Mouse (Mus musculus) cerebellum, postnatal 25 days (tissue): Measurements from ENCODE around the gene Elmsan1.

ENCODE experiments used
- DNase-seq, 2 experiments: peaks; one replicate each; pipeline ENCODE4 v3.0.0; 2021; ENCODE audit warnings: mixed read lengths in 2 of 2

Elmsan1 gene

GRCm38 (mm10) chr12:84174871-84175270 lies 43.8 kb downstream of the Elmsan1 start:
- DNase-seq = no peak

GRCm38 (mm10) chr12:84174190-84174811 lies 44.4 kb downstream of the Elmsan1 start:
- DNase-seq = peak; percentile 59 to 71

- DNase-seq = peak in 1 of 2 experiments; percentile 51
Observed at GRCm38 (mm10) chr12:84173309-84173915, 45.3 kb downstream of the Elmsan1 start.

- peak; percentile 71 to 73 for DNase-seq
Observed at GRCm38 (mm10) chr12:84172862-84173261, 45.8 kb downstream of the Elmsan1 start.

GRCm38 (mm10) chr12:84172216-84172615 lies 46.5 kb downstream of the Elmsan1 start:
- no peak for DNase-seq

- no peak for DNase-seq
Observed at GRCm38 (mm10) chr12:84170610-84171009, 48.1 kb downstream of the Elmsan1 start.

- no peak for DNase-seq
Observed at GRCm38 (mm10) chr12:84165631-84166373, 52.9 kb downstream of the Elmsan1 start.

DNA sequence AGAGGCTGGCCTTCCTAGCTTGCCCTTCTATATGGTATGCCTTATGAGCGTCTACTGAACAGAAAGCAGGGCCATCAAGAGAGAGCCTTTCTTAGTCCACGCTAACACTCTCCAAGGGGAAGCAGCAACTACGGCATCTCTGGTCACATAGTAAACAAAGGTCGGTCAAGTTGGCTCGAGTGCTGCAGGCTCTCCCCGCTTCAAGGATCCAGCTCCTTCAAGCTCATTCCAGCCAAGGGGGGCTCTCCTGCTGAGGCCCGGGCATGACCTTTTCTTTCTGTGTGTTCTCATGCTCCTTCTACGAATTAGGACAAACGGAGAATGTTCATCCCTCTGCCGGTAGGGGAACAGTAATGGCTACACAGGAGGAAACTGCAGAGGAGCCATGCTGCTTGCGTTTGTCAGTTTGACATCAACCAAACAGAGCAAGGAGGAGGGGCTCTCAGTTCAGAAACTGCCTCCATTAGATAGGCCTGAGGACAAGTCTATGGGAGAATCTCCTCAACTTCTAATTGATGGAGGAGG lies 55.0 kb downstream of the Elmsan1 start:
- DNase-seq = no peak

- peak; percentile 58 to 71 for DNase-seq
Observed at GRCm38 (mm10) chr12:84163133-84163532, 55.5 kb downstream of the Elmsan1 start.

DNA sequence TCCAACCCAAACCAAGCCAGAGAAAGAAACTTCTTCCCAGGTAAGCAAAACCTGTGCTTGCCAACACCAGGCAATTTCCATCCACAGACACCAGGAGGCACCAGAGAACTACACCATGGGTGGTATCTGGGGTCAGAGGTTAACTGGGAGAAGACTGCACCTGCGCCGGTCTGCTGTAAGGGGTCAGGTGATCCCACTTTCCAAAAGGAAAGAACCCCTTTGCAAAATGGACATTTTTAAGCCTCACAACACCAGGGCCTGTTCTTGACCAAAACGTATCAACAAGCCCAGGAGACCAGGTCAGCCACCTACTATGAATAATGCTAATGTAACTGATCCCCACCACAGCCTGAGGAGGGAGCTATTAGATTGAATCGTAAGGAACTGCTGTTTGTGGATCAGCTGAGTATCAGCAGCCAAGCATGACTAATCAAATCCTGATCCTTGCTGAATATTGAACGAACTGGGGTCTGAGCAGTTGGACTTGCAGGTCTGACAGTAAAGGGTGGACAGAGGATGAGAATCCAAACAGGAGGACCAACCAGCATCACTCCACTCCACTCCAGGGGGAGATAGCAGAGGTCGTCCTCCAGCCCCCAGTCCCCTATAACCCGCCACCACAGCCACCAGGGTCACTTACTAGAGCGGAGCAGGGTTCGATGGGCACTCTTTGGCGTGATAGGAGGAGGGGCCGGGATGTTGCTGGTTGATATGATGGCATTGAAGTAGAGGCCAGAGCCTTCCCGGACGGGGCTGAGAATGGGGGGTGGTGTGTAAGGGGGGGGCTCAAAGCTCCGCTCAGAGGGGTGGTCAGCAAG lies 56.9 kb downstream of the Elmsan1 start:
- DNase-seq = no peak

GRCm38 (mm10) chr12:84161116-84161515 lies 57.6 kb downstream of the Elmsan1 start:
- DNase-seq = no peak

DNA sequence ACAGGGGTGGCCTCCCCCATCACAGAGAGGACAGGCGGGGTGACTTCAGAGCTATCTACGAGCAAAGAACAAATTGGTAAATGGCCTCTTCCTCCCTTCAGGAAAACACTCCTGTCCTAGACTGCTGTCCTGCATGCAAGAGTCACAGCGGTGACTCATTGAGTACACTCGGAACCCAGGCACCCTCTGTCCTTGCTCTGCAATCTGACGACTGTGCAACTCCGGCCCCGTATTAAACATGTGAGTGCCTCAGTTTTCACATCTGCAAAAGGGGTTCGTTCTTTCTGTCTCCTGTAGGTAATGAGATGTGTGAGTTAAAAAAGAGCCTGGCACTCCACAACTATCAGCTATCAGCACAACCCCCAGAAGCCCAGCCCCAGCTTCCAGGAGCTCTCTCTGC lies 58.2 kb downstream of the Elmsan1 start:
- DNase-seq = no peak

DNA sequence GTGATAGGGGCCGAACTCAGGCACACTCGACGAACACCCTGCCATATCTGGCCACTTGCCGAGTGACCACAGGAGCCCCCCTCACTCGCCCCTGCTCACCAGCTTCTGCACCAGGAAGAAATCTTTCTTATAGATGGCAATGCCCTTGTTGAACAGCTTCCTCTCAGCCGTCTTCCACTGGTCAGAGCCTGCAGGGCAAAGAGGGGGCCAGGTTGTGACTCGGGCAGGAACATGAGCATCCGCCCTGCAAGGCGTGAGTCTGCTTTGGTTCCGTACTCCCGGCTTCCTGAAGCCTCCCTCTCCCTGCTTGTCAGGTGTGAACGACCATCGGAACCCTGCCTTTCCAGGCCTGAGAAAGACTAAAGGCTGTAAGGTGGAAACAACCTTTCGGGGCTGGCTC lies 60.5 kb downstream of the Elmsan1 start:
- no peak for DNase-seq

DNA sequence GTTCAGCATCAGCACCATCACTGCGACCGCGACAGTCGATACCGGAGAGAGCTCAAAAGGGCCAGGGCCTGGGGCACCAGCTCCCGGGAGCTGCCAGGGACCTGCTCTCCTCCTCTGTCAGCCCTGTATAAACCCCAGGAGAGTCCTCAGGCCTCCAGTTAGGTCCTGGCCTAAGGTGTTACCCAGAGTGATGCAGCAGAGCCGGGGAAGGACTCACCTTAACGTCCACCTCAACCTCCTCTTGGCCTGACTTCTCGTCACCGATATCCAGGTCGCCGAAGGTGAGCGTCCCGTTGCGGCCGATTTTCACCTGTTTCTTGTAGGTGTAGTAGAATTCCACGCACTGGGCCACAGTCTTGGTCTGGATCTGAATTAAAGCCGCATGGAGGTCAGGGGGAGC lies 62.5 kb downstream of the Elmsan1 start:
- no peak for DNase-seq

DNA sequence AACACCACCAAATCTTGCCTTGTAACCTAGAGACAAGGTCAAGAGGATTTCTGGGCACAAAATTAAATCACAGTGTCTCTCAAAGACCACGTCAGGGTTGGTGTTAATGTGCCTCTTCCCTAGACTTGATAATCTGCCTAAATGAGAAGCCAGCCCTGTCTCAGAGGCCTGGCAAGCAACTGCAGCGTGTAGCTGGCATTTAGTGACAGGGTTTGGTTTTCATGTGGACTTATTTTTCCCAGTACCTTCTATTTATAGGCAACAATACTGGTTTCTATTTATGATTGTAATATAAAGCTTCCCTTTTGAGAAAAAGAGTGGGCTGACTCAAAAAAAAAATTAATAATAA lies 63.2 kb downstream of the Elmsan1 start:
- peak in 1 of 2 experiments; percentile 61 for DNase-seq

DNA sequence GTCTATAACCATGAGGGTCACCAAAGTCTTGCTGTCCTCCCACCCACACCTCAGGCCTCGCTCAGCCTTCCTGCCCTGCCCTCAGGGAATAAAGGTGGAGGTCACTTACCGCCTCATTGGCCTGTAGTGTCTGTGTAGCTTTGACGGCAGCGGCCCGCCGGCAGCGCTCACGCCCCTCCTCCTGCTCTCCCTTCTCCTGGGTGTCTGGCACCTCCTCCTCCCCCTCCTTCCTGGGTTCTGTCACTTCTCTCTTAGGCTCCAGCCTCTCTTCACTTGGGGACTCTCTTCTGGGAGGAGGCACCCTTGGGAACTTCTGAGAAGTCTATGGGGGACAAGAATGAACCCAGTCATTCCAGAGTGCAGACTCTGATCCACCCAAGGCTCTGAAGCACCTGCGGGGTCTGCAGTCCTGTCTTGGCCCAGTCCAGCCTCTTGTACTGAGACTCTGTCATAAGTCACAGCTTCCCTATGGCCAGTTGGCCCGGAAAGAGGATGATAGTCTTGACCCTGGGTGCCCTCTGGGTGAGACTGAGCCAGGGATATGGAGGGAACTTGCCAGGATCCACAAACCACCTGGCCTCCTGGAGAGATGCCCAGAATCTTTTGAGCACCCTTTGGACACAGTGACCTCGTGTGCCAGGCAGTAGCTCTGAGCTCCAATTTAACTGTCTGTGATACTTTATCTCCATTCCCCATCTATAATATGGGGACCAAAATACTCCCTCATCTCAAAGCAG lies 63.7 kb downstream of the Elmsan1 start:
- peak; percentile 91 to 92 for DNase-seq

- peak in 1 of 2 experiments; percentile 50 for DNase-seq
Observed at GRCm38 (mm10) chr12:84153414-84153813, 65.3 kb downstream of the Elmsan1 start.

DNA sequence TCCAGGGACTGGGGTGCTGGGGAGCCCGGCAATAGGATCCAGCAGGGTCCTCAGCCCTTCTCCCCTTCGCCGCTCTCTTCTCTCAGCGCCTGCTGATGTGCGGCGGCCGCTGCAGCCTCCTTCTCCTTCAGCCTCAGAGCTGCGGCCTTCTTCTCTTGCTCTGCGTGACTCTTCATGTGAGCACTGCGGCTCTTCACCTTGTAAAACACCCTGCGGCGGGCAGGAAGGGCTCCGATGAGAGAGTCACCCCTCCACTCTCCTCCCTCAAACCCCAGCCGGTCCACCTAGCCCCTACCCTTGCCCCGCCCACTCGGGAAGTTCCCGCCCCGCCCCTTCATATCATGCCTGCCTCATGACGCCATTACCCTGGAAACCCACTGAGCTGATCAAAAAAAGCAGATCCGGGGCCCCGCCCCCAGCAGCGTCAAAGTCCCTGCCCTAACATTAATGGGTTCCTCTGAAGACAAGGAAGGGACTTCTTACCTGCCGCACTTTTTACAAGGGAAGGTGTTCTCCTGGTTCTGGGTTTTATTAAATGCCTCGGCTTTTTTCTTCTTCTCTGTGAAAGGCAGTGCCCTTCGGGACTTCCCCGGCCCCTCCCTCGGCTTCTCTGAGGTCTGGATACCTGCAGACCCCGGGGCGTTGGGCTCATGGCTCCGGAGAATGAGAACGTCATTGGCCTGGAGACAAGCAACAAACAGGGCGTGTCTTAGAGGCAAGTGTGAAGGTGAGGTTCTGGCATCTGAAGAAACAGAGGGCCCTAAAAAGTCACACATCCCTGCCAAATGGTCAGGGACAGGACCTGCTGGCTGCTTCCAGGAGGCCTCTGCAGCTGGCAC lies 66.1 kb downstream of the Elmsan1 start:
- no peak for DNase-seq

- no peak for DNase-seq
Observed at GRCm38 (mm10) chr12:84151911-84152310, 66.8 kb downstream of the Elmsan1 start.

DNA sequence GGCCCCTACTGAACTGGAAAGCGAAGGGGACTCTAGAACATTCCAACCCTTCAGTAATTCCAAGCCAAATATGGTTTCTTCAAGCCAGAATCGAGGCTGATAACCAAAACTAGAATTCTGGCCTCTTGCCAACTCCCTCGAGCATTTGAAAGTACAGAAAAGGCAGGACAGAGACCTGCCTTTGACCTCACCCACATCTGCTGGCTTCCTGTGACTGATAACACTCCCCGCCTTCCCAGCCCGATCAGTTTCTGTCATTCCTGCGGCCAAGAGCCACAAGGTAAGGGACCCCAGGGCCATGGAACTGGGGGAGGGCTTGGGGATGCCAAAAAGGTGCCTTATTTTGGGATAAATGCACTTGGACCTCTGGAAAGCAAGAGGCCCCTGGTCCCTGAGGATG lies 67.7 kb downstream of the Elmsan1 start:
- no peak for DNase-seq

DNA sequence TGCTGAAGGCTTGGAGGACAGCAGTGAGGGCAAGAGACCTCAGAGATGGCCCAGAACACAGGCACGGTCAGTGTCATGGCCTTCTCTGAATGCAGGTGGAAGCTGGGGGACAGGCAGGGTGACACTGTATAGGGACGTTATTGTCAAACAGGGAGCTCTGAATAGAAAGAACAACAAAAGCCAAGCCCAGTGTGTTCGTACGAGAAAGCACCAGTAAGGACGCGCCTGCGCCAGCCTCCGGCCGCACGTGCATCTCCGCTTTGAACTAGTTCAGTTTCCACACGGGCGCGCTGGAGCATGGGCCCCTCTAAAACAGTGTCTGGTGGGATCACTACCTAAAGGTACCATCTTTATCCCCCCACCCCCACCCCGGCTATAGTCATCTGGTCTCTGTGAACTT lies 68.7 kb downstream of the Elmsan1 start:
- no peak for DNase-seq
